Mouse (Mus musculus) heart, postnatal 36 days (tissue): ENCODE measurements around the gene Olfr678. TPM values are rescaled to one million over a fixed set of nuclear protein-coding genes. Genes with fewer than 3 reads are reported as not detected.
"Not testable (repeated sequence)": the region's sequence is repeated elsewhere in the genome, so short reads cannot be mapped to it uniquely, and the experiment has no call there.

Experiments used
- DNase-seq, 2 experiments: peaks; one replicate each; pipeline ENCODE4 v3.0.0; 2021 to 2022
- intact Hi-C: fragments of 180-260 bp; cut with DNase I; formaldehyde crosslinking; loops from one replicate; pipeline ENCODE4 v1.15.1; 2025
- total RNA-seq, 2 experiments: library from RNA; stranded (reverse); gene quantifications; 2 replicates each; pipeline ENCODE4 v1.2.3; 2021

The Olfr678 gene
- not detected for total RNA-seq

DNA sequence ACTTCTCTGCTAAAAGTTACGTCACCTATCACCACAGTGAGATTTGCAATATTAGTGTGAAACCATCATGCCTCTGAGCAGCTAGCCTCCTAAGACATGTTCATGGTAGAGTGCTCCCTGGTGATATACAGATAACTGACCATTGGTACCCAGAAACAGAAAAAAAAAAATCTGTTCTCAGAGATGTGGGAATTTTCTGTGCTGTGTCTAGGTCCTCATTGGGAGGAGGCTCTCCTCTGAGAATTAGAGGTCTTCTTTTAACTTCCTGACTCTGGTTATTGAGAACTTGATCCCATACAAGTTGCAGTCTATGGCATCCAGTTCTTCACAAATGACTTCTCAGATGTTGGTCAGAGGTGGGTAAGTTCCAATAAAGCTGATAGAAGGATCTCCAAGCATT, at the start of gene Olfr678:
TSS of gene Olfr678 (plus strand) at position 301 of the 400 bp plus-strand sequence.
- intact Hi-C loops = no loop called here
- DNase-seq = no peak

- no peak for DNase-seq
- intact Hi-C loops = no loop called here
Observed at GRCm38 (mm10) chr7:105022530-105022929, 41.7 kb upstream of the Olfr678 start.

- intact Hi-C loops = no loop called here
- no peak for DNase-seq
Observed at GRCm38 (mm10) chr7:105028360-105028759, 35.9 kb upstream of the Olfr678 start, which contains the start of gene Olfr675. Gene Olfr675 (minus strand): TSS chr7:105028460.

DNA sequence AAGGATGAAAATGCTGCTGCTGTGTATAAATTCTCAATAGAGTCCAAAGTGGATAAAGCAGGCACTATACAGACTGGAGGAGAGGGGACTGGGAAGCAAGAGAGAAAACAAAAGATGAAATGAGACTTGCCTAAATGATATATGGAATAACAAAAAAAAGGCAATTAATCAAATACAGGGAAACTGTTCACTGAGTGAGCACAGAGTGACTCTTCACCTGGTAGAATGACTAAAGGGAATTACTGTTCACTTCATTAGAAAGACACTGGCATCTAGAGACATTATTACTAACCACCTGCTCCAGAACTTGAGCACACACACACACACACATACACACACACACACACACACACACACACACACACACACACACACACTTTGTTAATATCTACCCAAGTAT, 31.9 kb upstream of the Olfr678 start, which contains the start of gene Olfr676:
TSS of gene Olfr676 (plus strand) at position 301 of the 400 bp plus-strand sequence.
- DNase-seq = no peak
- intact Hi-C loops = no loop called here

GRCm38 (mm10) chr7:105033836-105034235, 30.4 kb upstream of the Olfr678 start:
- intact Hi-C loops, DNase-seq: not testable (repeated sequence)

- intact Hi-C loops = no loop called here
- no peak for DNase-seq
Observed at GRCm38 (mm10) chr7:105058951-105059350, 5.3 kb upstream of the Olfr678 start.

- intact Hi-C loops = no loop called here
- DNase-seq = no peak
Observed at GRCm38 (mm10) chr7:105080905-105081304, 16.6 kb downstream of the Olfr678 start, which contains the start of gene Olfr679. Gene Olfr679 (plus strand): TSS chr7:105081205.

DNA sequence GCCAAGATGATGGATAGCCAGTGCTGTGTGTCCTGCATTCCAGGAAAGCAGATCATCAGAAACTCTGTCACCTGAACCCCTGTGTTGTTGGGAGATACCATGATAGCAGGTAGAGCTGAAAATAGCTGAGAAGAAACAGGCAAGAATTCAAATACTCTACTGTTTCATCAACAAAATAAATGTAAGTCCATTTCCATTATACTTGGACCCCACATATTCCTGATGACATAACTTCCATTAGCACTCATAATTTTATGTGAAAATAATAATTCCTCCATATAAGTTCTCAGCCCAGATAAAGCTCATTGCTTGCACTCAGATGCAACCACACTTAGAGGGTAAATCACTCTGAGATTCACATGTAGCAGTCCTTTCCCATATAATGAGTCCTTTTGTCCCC, 28.4 kb downstream of the Olfr678 start, which contains the start of gene Olfr680-ps1:
TSS of gene Olfr680-ps1 (minus strand) at position 101 of the 400 bp plus-strand sequence.
- DNase-seq, intact Hi-C loops: not testable (repeated sequence)

GRCm38 (mm10) chr7:105116536-105116935, 52.3 kb downstream of the Olfr678 start, which contains the start of gene Olfr681:
Gene Olfr681 (plus strand): TSS chr7:105116836.
- intact Hi-C loops = no loop called here
- DNase-seq = no peak

Other genes with a start within 250 kb of the Olfr678 start
- not detected for gene Usp17lb, start 221.9 kb upstream of the Olfr678 start, total RNA-seq
- gene Usp17la, start 207.5 kb upstream of the Olfr678 start, total RNA-seq = not detected
- not detected for gene Olfr665, start 186.4 kb upstream of the Olfr678 start, total RNA-seq
- not detected for gene Olfr666, start 168.5 kb upstream of the Olfr678 start, total RNA-seq
- not detected for gene Olfr667, start 143.0 kb upstream of the Olfr678 start, total RNA-seq
- not detected for gene Olfr668, start 136.4 kb upstream of the Olfr678 start, total RNA-seq
- not detected for gene Olfr669, start 130.2 kb upstream of the Olfr678 start, total RNA-seq
- gene Olfr670, start 101.9 kb upstream of the Olfr678 start, total RNA-seq = not detected
- gene Olfr671, start 85.3 kb upstream of the Olfr678 start, total RNA-seq = not detected
- not detected for gene Olfr672, start 62.4 kb upstream of the Olfr678 start, total RNA-seq
- not detected for gene Olfr675, start 36.0 kb upstream of the Olfr678 start, total RNA-seq
- not detected for gene Olfr676, start 31.8 kb upstream of the Olfr678 start, total RNA-seq
- not detected for gene Olfr677, start 13.1 kb upstream of the Olfr678 start, total RNA-seq
- not detected for gene Olfr679, start 16.7 kb downstream of the Olfr678 start, total RNA-seq
- not detected for gene Olfr680-ps1, start 28.3 kb downstream of the Olfr678 start, total RNA-seq
- not detected for gene Olfr681, start 52.4 kb downstream of the Olfr678 start, total RNA-seq
- gene Olfr683, start 82.5 kb downstream of the Olfr678 start, total RNA-seq = not detected
- gene Olfr684, start 99.2 kb downstream of the Olfr678 start, total RNA-seq = not detected
- gene Olfr685, start 121.5 kb downstream of the Olfr678 start, total RNA-seq = not detected
- not detected for gene Olfr686, start 143.0 kb downstream of the Olfr678 start, total RNA-seq
- gene Olfr688, start 223.6 kb downstream of the Olfr678 start, total RNA-seq = not detected
- not detected for gene Olfr689, start 246.7 kb downstream of the Olfr678 start, total RNA-seq